Mouse (Mus musculus) kidney, adult 8-10 months (tissue): ENCODE data around the gene Filip1.

ENCODE experiments used
- DNase-seq, 2 experiments: peaks; one replicate each; pipeline ENCODE4 v3.0.0; 2022

The Filip1 gene

DNA sequence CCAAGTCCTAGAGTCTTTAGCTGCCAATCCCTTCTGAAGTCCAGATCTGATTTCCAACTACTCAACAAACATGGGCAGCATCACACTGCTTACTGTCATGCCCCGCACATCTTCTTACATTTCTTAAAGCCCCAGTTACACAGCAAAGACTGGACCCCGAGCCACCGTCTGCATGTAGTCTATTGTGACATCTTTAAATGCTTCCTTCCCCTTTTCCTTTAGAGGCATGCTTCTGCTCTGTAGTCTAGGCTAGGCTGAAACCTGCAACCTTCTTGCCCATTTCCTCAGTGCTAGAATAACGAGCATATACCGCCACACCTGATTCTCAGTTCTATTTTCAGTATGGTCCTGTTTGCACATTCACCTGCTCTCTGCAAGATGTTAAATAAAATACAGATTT lies 196.2 kb downstream of the Filip1 start:
- no peak for DNase-seq

DNA sequence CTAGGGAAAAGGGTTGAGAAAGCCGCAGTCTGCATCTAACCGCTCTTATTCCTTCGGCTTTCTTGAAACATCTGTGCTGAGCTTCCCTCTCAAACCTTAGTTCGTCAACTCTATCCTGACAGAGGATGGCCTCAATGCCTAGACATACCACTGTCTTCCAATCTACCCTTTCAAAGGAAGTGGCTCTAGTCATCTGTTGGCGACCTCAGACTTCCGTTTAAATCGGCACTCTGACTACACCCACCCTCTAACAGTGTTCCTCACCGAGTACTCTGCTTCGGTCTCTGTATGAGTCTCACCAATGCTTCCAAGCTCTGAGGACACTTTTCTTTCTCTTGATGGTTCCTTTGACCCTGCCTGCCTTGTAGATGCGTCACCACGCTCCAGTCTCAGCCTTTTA lies 196.6 kb downstream of the Filip1 start:
- DNase-seq, result no peak

DNA sequence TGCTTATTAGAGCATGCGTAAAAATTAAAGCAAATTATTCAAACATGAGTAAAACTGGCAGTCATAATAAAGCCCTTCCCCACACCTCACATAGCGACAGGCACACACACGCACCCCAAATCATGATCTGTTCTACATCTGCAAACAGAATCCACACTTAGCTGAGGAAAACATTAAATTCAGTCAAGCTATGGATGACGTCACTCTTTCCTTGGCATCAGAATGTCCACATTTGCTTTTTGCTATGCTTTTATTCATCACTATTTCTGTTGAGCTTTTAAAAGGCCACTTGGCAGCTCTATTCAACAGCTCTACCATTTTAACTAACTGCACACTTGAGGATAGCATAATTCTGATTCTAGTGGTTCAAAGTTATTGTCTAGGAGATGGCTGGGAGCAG lies 198.1 kb downstream of the Filip1 start:
- DNase-seq, result no peak

DNA sequence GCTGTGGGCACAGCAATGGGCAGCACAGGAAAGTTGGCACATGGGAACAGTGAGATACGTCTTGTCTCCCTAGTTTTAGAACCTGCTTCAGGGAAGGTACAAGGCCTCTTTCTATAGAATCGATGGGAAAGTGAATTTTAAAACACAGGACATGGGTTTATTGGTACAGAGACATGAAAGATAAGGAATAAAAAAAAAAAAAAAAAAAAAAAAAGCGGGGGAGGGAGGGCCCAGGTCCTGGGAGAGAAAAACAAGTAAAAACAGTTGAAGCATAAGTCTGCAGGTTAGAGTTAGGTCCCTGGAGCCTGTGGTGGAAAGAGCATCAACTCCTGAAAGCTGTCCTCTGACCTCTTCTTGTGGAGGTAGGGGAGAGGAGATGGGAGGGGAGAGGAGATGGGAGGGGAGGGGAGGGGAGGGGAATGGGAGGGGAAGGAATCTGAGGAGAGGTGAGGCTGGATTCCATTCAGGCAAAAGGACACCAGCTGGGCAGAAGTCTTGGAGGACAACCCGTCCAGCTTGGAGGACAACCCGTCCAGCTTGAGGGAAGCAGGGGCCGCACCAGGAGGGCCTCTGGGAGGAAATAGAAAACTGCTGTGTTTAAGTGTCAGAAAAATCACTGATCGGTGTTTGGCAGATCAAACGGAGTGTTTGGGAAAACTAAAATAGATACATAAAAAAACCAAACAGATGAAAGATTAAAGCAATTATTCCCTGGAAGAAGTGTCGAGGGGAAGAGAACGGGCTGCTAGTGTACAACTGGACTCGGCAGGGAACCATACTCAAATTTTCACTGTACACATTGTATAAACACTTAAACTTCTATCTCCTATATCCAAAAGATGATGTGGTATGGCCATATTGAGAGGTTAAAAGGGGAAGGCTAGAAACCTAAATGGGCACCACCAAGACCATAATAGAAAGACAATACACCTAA lies 201.4 kb downstream of the Filip1 start:
- no peak for DNase-seq

DNA sequence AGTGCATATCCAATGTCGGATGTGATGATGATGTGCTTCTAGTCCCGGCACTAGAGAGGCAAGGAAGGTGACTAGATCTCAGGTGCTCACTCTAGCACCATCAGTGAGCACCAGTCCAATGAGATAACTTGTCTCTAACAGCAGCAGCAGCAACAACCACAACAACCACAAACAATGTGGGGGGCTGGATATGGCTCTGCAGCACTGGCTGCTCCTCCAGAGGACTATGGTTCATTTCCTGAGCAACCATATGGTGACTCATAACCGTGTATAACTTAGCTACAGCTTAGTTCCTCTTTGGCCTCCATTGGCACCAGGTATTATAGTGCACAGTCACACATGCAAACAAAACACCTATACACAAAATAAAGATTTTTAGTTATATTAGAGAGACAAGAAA lies 202.1 kb downstream of the Filip1 start:
- DNase-seq, result no peak

DNA sequence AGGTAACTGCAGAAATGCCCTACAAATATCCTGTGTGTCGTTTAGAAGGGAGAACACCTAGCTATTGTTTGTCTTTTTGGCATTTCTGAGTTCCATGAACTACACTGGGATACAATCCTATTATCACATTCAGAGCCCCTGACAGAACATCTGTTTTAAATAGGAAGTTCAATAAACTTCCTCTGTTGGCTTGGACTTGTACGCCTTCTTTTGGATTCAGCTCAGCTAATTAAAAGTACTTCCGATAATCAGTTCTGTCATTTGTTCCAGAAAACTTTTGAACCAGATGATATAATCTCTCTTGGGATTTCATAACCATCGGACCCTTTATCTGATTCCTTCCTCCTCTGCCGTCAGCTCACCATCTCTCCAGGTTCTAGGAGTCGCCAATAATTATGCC lies 203.2 kb downstream of the Filip1 start:
- no peak for DNase-seq

DNA sequence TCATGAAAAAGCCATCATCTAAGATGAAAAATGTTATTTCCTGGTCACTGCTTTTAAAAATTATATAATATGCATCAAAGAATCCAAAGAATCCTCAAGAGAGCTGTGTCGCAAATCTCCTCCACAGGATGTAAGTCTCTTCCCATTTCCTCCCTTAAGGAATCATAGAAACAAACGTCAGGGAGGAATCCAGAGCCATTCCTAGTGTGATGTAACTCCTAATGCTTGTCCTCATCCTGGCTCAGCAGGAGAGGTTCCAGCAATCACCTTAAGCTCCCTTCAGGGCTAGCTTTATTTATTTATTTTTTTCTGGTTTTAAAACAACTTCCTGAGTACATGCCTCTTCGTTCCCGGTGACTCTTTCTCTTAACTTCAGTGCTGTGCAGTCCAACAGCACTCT lies 205.5 kb downstream of the Filip1 start:
- no peak for DNase-seq

DNA sequence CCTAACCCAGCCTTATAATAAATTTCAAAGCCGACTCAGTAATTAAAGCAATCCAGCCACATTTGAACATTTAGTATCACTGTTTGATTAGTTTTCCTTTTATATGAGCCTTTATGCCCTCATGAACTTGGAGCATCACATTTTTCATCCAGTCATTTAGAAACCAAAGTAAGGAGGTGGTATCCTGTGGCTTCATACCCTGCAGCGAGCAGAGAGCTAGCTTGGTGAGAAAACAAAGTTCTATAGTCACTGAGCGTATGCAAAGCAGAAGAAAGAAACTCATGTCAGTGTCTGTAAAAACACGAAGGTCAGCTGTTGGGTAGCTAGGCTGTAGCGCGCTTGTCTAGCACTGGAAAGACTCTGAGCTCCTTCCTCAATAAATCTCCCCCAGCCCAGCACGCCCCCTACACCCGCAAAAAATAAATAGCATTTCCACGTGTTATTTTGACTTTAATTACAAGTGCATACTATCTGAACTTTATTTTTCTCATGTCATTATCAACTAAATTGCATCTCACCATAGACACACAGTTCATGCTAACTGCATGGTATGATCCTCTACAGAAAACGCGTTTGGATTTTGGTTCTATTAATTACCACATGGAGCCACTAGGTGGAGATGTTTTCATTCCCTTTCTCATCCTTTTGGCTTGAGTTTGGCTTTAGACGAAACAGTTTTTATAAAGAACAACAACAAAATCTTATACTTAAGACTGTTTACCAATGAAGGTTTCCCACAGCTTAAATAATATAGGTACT lies 206.2 kb downstream of the Filip1 start:
- DNase-seq, result no peak

DNA sequence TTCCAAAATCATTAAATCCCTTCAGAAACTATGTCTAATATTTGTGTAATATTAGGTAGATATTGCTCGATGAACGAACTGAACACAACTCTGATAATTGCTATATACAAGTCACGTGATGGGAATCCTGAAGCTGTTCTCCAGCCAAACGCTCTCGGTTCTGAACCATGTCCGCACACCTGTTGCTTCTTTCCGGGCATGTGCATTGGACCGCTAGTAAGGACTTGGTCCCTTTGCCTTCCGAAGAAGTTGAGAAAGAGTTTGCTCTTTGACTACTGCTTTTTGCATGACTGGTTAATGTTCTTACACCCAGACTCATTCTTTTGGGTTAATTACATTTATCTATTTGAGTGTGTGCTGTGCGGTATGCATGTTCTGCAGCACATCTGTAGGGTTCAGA lies 207.2 kb downstream of the Filip1 start:
- peak; percentile 21 to 35 for DNase-seq

DNA sequence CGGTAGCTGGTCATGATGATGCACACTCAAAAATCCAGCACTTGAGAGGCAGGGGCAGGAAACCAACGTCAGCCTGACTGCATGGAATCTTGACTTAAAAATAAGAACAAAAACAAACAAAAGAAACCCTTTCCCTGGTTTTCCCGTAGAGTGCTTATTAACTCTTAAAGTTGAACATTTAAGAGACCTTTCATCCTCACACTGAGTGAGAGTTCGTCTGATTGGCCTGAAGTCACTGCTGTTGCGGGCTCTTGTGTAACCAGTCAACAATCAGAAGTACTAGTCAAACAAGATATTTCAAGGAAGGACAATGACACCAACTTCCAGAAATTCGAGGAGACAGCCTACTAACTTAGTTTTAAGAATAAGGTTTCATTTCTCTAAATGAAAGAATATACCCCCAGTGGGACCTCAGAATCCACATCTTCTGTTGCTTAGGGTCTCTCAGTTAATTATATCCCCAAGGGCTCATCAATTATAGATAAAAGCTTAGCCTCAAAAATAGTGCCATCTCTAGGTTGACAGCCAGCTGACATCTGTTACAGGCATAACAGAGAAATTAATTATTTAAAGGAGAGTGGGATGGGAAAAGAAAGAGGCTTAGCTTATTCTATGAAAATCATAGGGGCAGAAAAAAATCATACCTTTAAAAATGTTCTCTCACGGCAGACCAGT lies 216.1 kb downstream of the Filip1 start:
- DNase-seq, result peak; percentile 44 to 56

DNA sequence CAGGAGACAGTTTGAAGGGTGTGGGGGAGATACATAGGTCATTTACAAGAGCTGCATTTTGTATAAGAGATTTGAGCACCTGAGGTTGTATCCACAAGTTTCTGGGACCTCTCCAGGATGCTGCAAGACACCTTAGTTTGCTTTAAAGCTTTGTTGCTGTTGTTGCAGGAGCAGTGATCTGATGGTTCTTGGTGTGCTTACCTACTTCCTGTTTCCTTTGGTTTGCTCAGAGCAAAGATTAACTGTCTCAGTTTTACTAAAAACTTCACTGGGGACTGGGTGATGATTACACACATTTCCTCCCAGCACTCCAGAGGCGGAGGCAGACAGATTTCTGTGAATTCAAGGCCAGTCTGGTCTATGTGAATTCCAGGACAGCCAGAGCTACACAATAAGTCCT lies 217.6 kb downstream of the Filip1 start:
- DNase-seq, result peak; percentile 33 to 43

DNA sequence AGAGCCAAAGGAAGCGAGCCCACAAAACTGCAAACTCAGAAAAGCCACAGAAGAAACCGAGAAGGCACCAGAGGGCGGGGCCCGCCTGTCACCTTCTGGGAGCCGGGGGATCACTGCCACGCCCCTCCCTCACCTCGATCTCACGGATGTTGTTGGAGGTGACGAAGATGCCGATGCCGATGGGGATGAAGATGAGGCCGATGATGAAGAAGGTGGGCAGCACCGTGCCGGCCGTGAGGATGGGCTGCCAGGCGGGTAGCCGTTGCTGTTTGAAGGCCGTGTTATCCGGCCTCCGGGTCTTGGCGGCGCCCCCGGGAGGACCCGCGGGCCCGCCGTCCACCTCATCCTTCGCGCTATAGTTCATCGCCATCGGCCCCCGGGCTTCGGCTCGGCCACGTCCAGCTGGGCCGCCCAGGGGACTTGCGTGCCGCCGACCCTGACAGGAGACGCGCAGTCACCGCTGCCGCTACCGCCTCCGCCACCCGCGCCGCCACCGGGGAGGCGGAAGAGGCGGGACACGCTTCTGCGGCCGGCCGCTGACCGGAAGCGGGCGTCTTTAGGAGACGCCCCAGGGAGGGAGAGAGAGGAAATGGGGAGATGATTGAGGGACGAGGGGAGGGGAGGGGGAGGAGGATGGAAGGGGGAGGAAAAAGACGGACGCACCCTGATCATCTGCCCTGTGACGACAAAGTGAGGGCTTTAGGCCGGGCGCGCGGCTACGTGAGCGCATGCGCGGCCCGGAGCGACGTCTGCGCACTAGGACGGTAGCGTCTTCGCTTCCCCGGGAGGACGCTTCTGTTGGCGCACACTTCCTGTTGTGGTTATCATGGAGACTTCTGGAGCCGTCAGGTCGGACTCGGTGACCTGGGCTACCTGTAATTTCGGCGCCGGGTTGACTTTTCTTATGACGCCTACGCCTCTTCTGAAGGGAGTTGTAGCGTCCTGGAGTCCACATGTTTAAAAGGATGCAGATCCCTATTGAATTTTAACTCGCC lies 219.5 kb downstream of the Filip1 start, which contains the start of gene Tmem30a:
Gene Tmem30a (minus strand): TSS at position 667 of the 995 bp plus-strand sequence.
- peak; percentile 93 to 95 for DNase-seq

DNA sequence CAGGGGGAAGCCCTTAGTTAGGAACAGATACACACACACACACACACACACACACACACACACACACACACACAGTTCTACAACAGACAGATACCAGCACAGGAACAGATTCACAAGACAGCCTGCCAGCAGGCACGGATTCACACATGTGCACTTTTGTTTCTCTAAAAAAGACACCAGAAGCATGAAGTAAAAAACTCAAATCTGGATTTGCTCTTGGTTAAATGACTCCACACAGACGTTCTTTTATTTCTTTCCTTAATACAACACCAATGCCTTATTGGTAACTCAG lies 226.9 kb downstream of the Filip1 start:
- no peak for DNase-seq

DNA sequence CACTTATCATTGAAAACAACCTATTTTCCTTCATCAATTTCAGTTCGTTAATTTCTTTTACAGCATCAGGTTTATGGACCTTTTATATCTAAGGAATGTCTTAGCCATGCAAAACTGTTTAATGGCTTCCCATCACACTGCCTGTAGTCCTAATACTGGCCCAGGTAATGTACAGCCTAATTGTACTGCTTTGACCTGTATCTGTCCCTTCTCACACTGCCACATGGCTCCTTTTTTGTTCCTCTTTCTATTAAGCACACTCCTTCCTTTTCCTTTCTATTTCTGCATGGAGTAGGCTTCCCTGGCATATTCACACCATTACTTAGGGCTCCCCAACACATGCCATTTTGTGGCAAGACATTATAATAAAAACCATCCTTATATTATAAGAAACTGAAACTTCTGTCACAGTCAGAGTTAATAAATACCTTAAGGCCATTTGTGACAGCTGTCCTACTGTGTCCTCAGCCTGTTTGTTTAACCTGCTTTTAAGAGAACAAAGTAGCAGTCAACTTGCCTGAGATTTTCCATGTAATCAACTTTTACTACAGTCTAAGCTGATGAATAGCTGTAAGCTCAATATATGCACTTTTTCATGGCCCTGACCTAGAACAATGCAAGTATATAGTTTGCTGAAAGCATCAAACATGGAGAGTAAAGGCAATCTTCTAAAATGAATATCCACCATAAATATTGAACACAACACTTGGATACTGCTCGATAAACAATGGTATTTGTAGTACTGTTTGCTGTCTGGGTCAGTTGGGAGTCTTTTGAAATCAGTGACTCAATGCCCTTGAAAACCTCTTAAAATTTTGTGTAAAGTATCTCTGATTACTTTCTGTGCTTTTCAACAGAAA lies 227.5 kb downstream of the Filip1 start:
- no peak for DNase-seq

DNA sequence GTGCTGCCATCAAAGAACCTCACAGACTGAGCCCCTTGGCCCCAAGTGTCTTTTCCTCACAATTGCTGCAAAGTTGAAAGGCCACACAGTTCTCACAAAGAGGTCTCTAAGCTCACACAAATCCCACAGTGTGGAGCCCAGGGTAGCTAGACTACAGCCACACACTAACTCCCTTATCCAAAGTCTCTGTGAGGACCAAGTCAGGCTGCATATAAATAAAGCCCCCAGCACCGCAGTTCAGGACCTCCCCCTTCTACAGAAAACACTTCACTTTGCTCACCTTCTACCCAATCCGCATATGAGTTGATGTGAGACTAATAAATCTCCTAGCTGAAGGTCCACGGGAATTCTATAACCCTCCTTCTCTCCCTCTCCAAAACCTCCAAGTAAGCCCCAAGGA lies 228.2 kb downstream of the Filip1 start:
- no peak for DNase-seq

DNA sequence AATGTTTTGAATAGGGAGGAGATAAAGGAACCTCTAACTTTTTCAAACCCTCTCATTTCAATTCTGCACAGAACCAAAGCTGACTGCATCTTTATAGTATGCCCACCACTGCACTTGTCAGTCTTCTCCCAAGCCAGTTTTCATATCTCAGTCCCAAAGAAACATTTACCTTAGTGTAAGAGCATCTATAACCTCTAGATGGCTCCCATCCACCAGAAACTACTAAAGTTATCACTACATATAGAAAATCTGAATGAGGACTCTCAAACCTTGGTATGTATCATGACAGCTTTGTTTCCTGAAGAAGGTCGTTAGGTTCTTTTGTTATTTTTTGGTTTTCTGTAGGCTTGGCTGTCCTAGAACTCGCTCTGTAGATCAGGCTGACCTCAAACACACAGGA lies 233.3 kb downstream of the Filip1 start:
- DNase-seq, result no peak

DNA sequence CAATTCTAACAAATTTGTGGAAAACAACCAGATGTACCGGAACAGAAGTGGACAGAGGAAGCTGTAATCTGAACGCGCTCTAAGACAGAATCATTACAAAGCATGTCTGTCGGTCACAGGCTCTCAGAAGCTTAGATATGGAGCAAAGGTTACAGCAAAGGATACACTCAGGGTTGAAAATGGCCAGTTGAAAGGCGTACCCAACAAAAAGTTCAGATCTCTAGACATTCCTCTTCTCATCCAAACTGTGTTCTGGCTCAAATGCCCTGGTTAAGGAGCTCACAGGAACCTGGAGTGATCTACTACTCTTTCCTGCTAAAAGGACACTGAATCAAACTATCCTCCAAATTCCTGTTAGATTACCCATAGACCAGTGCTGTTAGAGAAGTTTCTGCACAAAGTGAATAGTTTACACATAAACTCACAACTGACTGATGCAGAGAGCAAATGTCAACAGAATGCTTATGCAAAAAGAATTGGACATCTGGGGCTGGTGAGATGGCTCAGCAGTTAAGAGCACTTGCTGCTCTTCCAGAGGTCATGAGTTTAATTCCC lies 245.6 kb downstream of the Filip1 start:
- DNase-seq, result peak; percentile 18 to 41

DNA sequence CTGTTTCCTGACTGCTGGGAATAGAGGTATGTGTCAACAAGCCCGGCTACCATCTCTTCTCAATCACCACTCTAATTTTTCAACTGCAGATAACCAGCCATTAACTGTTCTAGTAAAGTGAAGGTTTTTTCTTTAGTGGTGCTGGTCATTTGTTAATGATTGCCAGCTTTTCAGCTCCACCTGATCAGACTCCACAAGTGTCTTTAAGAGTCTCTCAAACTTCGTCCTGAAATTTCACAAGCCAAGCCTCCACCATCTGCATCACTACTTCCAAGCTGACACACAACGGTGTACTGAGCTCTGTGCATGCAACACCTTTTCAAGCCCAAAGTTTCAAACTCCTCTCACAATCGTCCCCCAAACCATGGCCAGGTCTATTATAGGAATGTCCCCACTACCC lies 247.3 kb downstream of the Filip1 start:
- DNase-seq, result peak; percentile 17 to 18
